Mouse (Mus musculus) ES-Bruce4 (cell line): Measurements from ENCODE around the gene Cubn. TPM values are rescaled to one million over a fixed set of nuclear protein-coding genes. Genes with fewer than 3 reads are reported as not detected.

Source experiments
- H3K27ac ChIP-seq: 2 replicates; pipeline ENCODE4 v1.5.1; 2012; ENCODE audit warnings: low read length, inconsistent platforms; ENCODE audit not compliant: insufficient read depth
- H3K27me3 ChIP-seq: 2 replicates; pipeline ENCODE4 v1.6.1; 2012; ENCODE audit warnings: mild to moderate bottlenecking, low read length, inconsistent platforms; ENCODE audit not compliant: control insufficient read depth, poor library complexity, insufficient read depth, severe bottlenecking
- H3K36me3 ChIP-seq: 2 replicates; pipeline ENCODE4 v1.6.1; 2012; ENCODE audit warnings: inconsistent platforms, mild to moderate bottlenecking, low read length, moderate library complexity; ENCODE audit not compliant: control insufficient read depth, poor library complexity, insufficient read depth, severe bottlenecking
- H3K4me1 ChIP-seq: one replicate; pipeline ENCODE4 v1.8.1; 2011; ENCODE audit warnings: low read length; ENCODE audit not compliant: control insufficient read depth, insufficient read depth
- H3K4me3 ChIP-seq: 2 replicates; pipeline ENCODE4 v1.5.1; 2011; ENCODE audit warnings: low read depth, mild to moderate bottlenecking, low read length
- H3K9ac ChIP-seq: 2 replicates; pipeline ENCODE4 v1.6.1; 2012; ENCODE audit warnings: low read depth, mild to moderate bottlenecking, inconsistent platforms; ENCODE audit not compliant: poor library complexity, severe bottlenecking
- H3K9me3 ChIP-seq: replicated peaks from 2 replicates; pipeline ENCODE4 v1.6.1; 2012; ENCODE audit warnings: mild to moderate bottlenecking, low read length, inconsistent platforms; ENCODE audit not compliant: control insufficient read depth, poor library complexity, insufficient read depth, severe bottlenecking
- CTCF ChIP-seq: IDR thresholded peaks from one replicate; pipeline ENCODE4 v1.8.1; 2011; ENCODE audit warnings: low read depth, low read length
- EP300 ChIP-seq: IDR thresholded peaks from 2 replicates; pipeline ENCODE4 v1.6.1; 2011; ENCODE audit warnings: low read depth, low read length; ENCODE audit not compliant: insufficient read depth
- POLR2A ChIP-seq: IDR thresholded peaks from one replicate; pipeline ENCODE4 v1.8.1; 2011; ENCODE audit warnings: low read length; ENCODE audit not compliant: insufficient read depth
- polyA plus RNA-seq: library from polyadenylated mRNA; stranded (reverse); fragments of >200 nt; gene quantifications from 2 replicates; pipeline ENCODE4 v1.2.4, GENCODE M21; 2011; ENCODE audit warnings: low read depth; ENCODE audit not compliant: missing spikeins, insufficient read depth, insufficient read length

The Cubn gene
- polyA plus RNA-seq, 1 experiment = 0.21 TPM

DNA sequence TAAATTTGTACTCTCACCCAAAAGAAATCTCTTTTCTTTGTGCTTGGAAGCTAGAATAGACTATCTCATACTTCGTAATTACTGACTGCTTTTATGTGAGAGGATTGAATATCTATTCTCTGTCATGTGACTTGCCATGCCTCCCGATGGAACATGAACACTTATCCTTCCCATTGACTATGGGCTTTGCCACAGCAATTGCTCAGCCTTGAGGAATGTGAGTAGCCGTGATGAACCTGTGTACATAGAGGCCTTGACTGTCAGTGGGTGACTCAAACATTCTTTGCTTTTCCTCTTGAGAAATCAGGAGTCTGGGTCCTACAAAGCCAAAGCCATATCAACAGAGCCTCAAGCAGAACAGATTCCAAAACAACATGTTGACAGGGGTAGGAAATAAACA, 40.7 kb downstream of the Cubn start:
- H3K27ac ChIP-seq = no peak overlapping the region
- no peaks in the 10 kb centered on the region for H3K27me3 ChIP-seq
- H3K36me3 ChIP-seq = no peaks in the 10 kb centered on the region
- no peaks in the 10 kb centered on the region for H3K4me1 ChIP-seq
- no peak overlapping the region for H3K4me3 ChIP-seq
- H3K9me3 ChIP-seq = no peaks in the 10 kb centered on the region
- H3K9ac ChIP-seq = no peak overlapping the region
- TF ChIP-seq EP300 (no peak), POLR2A (no peak)

DNA sequence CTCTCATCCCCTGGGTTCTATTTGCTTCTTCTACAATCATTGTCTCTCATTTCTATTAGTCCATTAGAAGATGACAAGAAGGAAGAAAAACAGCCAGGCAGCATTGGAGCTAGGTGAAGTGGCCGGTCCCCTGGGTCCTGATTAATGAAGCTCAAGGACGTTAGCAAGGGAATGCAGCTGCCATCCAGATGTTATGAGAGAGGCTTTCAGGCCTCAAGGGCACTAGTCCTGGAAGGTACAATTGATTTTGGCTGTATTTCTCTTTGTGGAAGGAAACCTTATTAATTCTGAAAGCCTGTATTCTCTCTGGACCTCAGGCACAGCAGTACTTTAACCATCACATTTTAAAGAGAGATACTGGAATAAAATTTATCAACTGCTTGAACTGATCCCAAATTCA, 41.1 kb downstream of the Cubn start:
- no peak for TF ChIP-seq EP300
- TF ChIP-seq CTCF = no peak
- no peak for TF ChIP-seq POLR2A
- H3K9me3 ChIP-seq = no peaks in the 10 kb centered on the region
- no peak overlapping the region for H3K4me3 ChIP-seq
- H3K27me3 ChIP-seq = no peaks in the 10 kb centered on the region
- H3K27ac ChIP-seq = no peak overlapping the region
- no peaks in the 10 kb centered on the region for H3K4me1 ChIP-seq
- H3K36me3 ChIP-seq = no peaks in the 10 kb centered on the region
- H3K9ac ChIP-seq = no peak overlapping the region

DNA sequence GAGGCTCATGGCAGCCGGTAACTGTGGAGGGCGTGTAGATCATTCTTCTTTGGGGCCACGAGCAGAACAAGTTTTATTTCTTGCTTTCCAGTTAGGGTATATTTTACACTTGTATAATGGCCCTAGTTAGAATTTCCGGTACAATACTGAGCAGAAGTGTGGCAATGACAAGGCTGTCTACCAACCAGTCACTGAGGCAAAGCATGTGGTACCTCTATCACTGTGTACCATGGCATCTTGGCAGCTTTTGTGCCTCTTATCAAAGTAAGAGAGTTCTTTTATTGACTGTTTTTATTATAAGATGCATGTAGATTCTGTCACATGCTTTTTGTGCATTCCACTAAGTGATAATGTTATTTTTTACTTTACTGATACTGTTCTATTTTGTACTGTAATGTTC, 46.5 kb downstream of the Cubn start:
- no peaks in the 10 kb centered on the region for H3K9me3 ChIP-seq
- H3K4me3 ChIP-seq = no peak overlapping the region
- no peak for TF ChIP-seq CTCF
- TF ChIP-seq EP300 = no peak
- no peak for TF ChIP-seq POLR2A
- no peak overlapping the region for H3K27ac ChIP-seq
- no peak overlapping the region for H3K9ac ChIP-seq
- H3K36me3 ChIP-seq = no peaks in the 10 kb centered on the region
- no peaks in the 10 kb centered on the region for H3K27me3 ChIP-seq
- no peaks in the 10 kb centered on the region for H3K4me1 ChIP-seq

DNA sequence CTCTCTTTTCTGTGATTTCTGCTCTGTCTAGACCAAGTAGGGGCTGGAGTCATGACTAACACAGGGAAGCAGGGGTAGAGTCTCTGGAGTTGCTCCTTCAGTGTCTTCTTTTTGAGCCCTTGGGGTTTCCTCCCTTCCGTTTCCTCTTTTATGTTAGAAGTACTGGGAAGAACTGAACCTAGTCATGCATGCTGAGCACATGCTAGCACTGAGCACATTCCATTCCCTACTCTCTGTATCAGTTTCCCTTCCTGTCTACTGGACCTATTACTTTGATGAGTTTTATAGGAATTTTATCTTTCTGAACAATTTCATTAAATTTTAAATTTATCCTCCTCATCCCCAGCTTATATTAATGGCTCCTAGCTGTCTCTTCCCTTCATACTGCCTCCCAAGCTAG, 52.6 kb downstream of the Cubn start:
- no peaks in the 10 kb centered on the region for H3K36me3 ChIP-seq

DNA sequence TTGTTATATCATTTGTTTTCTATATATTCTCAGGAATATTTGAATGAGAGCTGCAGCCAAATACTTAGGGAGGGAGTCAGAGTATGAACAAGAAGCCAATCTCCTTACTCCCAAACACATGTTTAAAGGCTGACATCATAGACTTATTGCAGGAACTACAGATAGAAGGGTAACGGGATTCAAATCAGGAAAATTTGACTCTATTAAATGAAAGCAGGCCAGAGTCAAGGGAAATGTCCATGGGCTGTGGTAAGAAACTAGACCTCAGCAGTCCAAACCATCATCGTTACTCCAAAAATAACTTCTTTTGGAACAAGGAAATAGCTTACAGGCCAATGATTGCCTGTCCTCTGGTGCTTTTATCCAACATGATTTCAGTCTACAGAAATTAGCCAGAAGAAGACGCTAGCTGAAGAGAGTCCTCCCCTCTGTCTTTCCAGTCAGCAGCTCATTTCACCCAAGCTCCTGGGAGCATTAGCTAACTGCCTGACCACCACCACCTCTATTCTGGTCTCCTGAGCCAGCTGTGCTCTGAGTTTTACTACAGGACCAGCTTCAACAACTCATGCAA, 53.3 kb downstream of the Cubn start:
- no peaks in the 10 kb centered on the region for H3K36me3 ChIP-seq
- no peak overlapping the region for H3K27ac ChIP-seq
- H3K4me3 ChIP-seq = no peak overlapping the region
- H3K9ac ChIP-seq = no peak overlapping the region
- no peaks in the 10 kb centered on the region for H3K9me3 ChIP-seq
- no peaks in the 10 kb centered on the region for H3K4me1 ChIP-seq
- no peaks in the 10 kb centered on the region for H3K27me3 ChIP-seq
- TF ChIP-seq EP300 = no peak
- TF ChIP-seq CTCF = no peak
- no peak for TF ChIP-seq POLR2A

More for the DNA sequence above, 52.6 kb downstream of the Cubn start:
- Histone ChIP-seq H3K27ac (no peak overlapping the region), H3K4me1 (no peaks in the 10 kb centered on the region), H3K9ac (no peak overlapping the region), H3K27me3 (no peaks in the 10 kb centered on the region), H3K9me3 (no peaks in the 10 kb centered on the region), H3K4me3 (no peak overlapping the region)
- TF ChIP-seq EP300 = no peak
- TF ChIP-seq CTCF = no peak
- TF ChIP-seq POLR2A = no peak

DNA sequence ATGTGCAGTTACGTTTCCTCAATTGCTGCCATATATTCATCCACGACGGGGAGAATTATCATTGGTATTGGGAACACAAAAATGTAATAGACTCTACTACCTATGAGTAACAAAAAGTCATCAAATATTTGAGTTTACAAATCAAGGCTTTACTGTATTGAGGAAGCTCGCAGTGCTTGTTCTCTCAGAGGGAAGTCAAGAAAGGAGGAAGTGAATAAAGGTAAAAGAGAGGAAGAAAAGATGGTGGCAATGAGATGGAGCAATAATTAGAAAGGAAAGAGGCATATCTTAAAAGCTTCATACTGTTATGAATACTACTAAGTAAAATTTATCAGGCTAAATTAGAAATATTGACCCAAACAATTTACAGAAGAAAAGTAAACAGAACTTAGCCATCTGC, 59.6 kb downstream of the Cubn start:
- no peaks in the 10 kb centered on the region for H3K4me1 ChIP-seq
- no peaks in the 10 kb centered on the region for H3K36me3 ChIP-seq
- H3K27ac ChIP-seq = no peak overlapping the region
- no peak overlapping the region for H3K9ac ChIP-seq
- no peaks in the 10 kb centered on the region for H3K9me3 ChIP-seq
- no peak overlapping the region for H3K4me3 ChIP-seq
- H3K27me3 ChIP-seq = no peaks in the 10 kb centered on the region
- no peak for TF ChIP-seq POLR2A
- TF ChIP-seq EP300 = no peak
- TF ChIP-seq CTCF = no peak
